Mouse (Mus musculus): Measurements from ENCODE around the gene Cacna1b.

DNA sequence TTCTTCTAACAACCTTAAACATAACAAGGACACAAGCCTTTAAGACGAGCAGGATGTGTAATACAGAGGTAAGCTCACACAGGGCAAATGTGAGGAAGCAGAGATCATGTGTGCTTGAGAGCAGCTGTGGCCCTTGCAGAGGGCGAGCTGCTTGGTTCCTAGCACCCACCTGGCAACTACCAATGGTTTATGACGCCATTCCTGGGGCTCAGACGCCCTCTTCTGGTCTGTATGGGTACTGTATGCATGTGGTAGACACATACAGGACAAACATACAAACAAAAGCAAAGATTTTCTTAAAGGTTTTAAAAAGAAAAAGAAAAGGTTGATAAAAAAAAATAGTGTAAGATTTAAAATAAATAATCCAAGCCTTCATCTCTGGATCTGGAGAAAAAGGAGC is 18.3 kb upstream of the Cacna1b start:
- TF ChIP-seq POLR2A (IDR thresholded peaks at IDR 0.05; ENCODE audit: borderline replicate concordance, extremely low read depth, insufficient read depth, insufficient read length, poor library complexity, severe bottlenecking) (no peak), CTCF (IDR thresholded peaks at IDR 0.05; ENCODE audit: borderline replicate concordance, extremely low read depth, insufficient read depth, insufficient read length) (peak; percentile 30; the same call in 1 of the 2 replicates)
